Mouse (Mus musculus) stomach, postnatal 0 days (tissue): ENCODE measurements around the gene Ripor1.

Experiments
- CTCF ChIP-seq: IDR thresholded peaks from 2 replicates; pipeline ENCODE4 v1.5.1; 2016; ENCODE audit warnings: antibody characterized with exemption, low read depth, mild to moderate bottlenecking, moderate library complexity
- EP300 ChIP-seq: optimal IDR thresholded peaks from 2 replicates; pipeline ENCODE3; 2016; ENCODE audit warnings: antibody characterized with exemption

GRCm38 (mm10) chr8:105562863-105563262 lies 42.2 kb upstream of the Ripor1 start:
- TF ChIP-seq CTCF (no peak), EP300 (no peak)
